Mouse (Mus musculus): ENCODE measurements around the gene Ackr4.

DNA sequence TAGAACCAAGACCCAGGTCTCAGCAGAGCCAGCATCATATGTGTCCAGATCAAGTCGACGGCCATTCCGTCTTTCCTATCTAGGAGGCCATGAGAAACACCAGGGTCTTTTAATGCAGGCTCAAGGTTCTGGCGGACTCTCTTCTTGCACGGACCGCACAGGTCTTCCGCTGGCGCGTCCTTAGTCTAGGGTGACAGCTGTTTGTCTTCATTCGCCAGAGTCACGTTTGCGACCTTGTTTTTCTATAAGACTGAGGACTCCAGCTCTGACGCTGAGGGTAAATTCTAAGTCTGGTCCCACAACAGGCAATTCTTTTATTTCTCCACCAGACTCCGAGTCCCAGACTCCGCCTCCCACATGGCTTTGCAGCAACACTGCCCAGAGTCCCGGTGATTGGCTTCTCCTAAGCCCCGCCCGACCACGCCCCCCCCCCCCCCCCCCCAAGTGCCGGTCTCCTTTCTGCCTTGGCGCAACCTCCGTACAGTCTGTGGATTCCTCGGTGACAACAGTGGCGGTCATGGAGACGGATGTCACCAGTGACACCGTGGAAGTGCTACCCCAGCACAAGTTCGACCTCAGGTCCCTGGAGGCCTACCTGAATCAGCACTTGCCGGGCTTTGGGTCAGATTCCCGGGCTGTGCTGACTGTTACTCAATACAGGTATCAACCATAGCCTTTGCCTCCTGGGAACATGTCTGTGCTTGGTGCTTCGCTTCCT lies 63.3 kb downstream of the Ackr4 start, which contains the start of gene Acad11:
- peak; percentile 53 to 69 for TF ChIP-seq POLR2A (IDR thresholded peaks at IDR 0.05; ENCODE audit: control insufficient read depth in 1 of 2, insufficient read depth in 1 of 2, low read depth in 1 of 2, low read length in 2 of 2, poor library complexity in 1 of 2)
- no peak for TF ChIP-seq CTCF (IDR thresholded peaks at IDR 0.05 in 2 of 3, conservative IDR thresholded peaks at IDR 0.05 in 1 of 3; ENCODE audit: control insufficient read depth in 1 of 3, insufficient read depth in 1 of 3, low read depth in 2 of 3, low read length in 3 of 3, poor library complexity in 1 of 3, severe bottlenecking in 1 of 3)
- TF ChIP-seq E2F4 (IDR thresholded peaks at IDR 0.05; ENCODE audit: borderline replicate concordance, low read depth, low read length), result no peak
- TF ChIP-seq ELF1 (IDR thresholded peaks at IDR 0.05; ENCODE audit: low read depth, low read length), result no peak
- TF ChIP-seq MAZ (IDR thresholded peaks at IDR 0.05; ENCODE audit: low read depth, low read length), result no peak
